9 mouse cellular contexts compared by ENCODE assay signal in genomic region chr8:13531602-13532171, GRCm38 (mm10). TPM values are rescaled to one million over a fixed set of nuclear protein-coding genes. Genes with fewer than 3 reads are reported as not detected.
DNase-seq lines count a peak whose midpoint lies in the region; ATAC-seq lines count a peak whose summit lies in the region.
"Had no signal": no experiment of that assay in that cellular context is flagged by ENCODE, and none has a peak within 500 bp of the region (broad histone marks: within the 10 kb centered on the region; RNA-seq: fewer than 3 reads in every experiment).

No protein-coding gene starts in this region.

- no peak for ATAC-seq in embryonic facial prominence, embryonic 15.5 days (ENCODE audit: insufficient number of reproducible peaks, low FRiP score, low TSS enrichment, low read depth)
- ATAC-seq in kidney, embryonic 14.5 days (ENCODE audit: low FRiP score, low TSS enrichment), result no peak
- ATAC-seq in intestine, embryonic 15.5 days, result peak; percentile 21; the same call in 1 of the 2 replicates

- no peaks in the 10 kb centered on the region for H3K9me3 ChIP-seq in embryonic facial prominence, embryonic 15.5 days (replicated peaks)
- peaks cover 6% of the 10 kb centered on the region; the same call in 1 of the 2 replicates for H3K9me3 ChIP-seq in embryonic facial prominence, embryonic 10.5 days
- H3K9me3 ChIP-seq in kidney, embryonic 14.5 days (ENCODE audit: control insufficient read depth, low read length), result no peaks in the 10 kb centered on the region
- peaks cover 5% of the 10 kb centered on the region; the same call in 1 of the 2 replicates for H3K9me3 ChIP-seq in intestine, embryonic 15.5 days

- peaks cover 32% of the 10 kb centered on the region for H3K4me1 ChIP-seq in embryonic facial prominence, embryonic 15.5 days
- peaks cover 8% of the 10 kb centered on the region for H3K4me1 ChIP-seq in embryonic facial prominence, embryonic 10.5 days
- H3K4me1 ChIP-seq in kidney, embryonic 14.5 days (ENCODE audit: control insufficient read depth, insufficient read depth, low read length), result peaks cover 26% of the 10 kb centered on the region
- peaks cover 28% of the 10 kb centered on the region for H3K4me1 ChIP-seq in intestine, embryonic 15.5 days (replicated peaks)

- no peak overlapping the region for H3K4me3 ChIP-seq in embryonic facial prominence, embryonic 15.5 days (replicated peaks)
- H3K4me3 ChIP-seq in embryonic facial prominence, embryonic 10.5 days, result no peak overlapping the region
- no peak overlapping the region for H3K4me3 ChIP-seq in kidney, embryonic 14.5 days (ENCODE audit: low read length)
- no peak overlapping the region for H3K4me3 ChIP-seq in intestine, embryonic 15.5 days (replicated peaks)

- H3K27ac ChIP-seq in embryonic facial prominence, embryonic 15.5 days (replicated peaks), result peak overlapping the region; percentile 19; the same call in 1 of the 2 replicates
- H3K27ac ChIP-seq in embryonic facial prominence, embryonic 10.5 days (replicated peaks), result no peak overlapping the region
- peak overlapping the region; percentile 44 for H3K27ac ChIP-seq in kidney, embryonic 14.5 days (ENCODE audit: low read depth, low read length)
- H3K27ac ChIP-seq in intestine, embryonic 15.5 days, result peak overlapping the region; percentile 68

- H3K27me3 ChIP-seq in embryonic facial prominence, embryonic 15.5 days, result no peaks in the 10 kb centered on the region
- H3K27me3 ChIP-seq in embryonic facial prominence, embryonic 10.5 days (replicated peaks; ENCODE audit: low read depth, poor library complexity, severe bottlenecking), result no peaks in the 10 kb centered on the region
- no peaks in the 10 kb centered on the region for H3K27me3 ChIP-seq in kidney, embryonic 14.5 days (ENCODE audit: control insufficient read depth, insufficient read depth, low read length)
- H3K27me3 ChIP-seq in intestine, embryonic 15.5 days (replicated peaks), result no peaks in the 10 kb centered on the region

- no peaks in the 10 kb centered on the region for H3K36me3 ChIP-seq in embryonic facial prominence, embryonic 15.5 days
- no peaks in the 10 kb centered on the region for H3K36me3 ChIP-seq in embryonic facial prominence, embryonic 10.5 days (replicated peaks)
- H3K36me3 ChIP-seq in kidney, embryonic 14.5 days (ENCODE audit: control insufficient read depth, insufficient read depth, low read length), result no peaks in the 10 kb centered on the region
- no peaks in the 10 kb centered on the region for H3K36me3 ChIP-seq in intestine, embryonic 15.5 days

- WGBS in embryonic facial prominence, embryonic 15.5 days, result 57% methylated on average over 9 of the region's 9 CpGs
- 82% methylated on average over 9 of the region's 9 CpGs for WGBS in embryonic facial prominence, embryonic 10.5 days
- WGBS in kidney, embryonic 14.5 days, result 56% methylated on average over 9 of the region's 9 CpGs
- WGBS in intestine, embryonic 15.5 days, result 42% methylated on average over 9 of the region's 9 CpGs

- H3K9ac ChIP-seq in embryonic facial prominence, embryonic 15.5 days, result no peak overlapping the region
- H3K9ac ChIP-seq in kidney, embryonic 14.5 days (ENCODE audit: low read depth, low read length), result no peak overlapping the region
- H3K9ac ChIP-seq in intestine, embryonic 15.5 days, result no peak overlapping the region

- H3K4me2 ChIP-seq in embryonic facial prominence, embryonic 15.5 days (replicated peaks), result no peak overlapping the region
- H3K4me2 ChIP-seq in kidney, embryonic 14.5 days (replicated peaks; ENCODE audit: low read depth, low read length), result no peak overlapping the region
- no peak overlapping the region for H3K4me2 ChIP-seq in intestine, embryonic 15.5 days (replicated peaks)

- DNase-seq in embryonic facial prominence, embryonic 10.5 days (ENCODE audit: low spot score), result no peak
- DNase-seq in kidney, postnatal 14 days, result no peak
- DNase-seq in 416B (ENCODE audit: low read depth), result peak; percentile 39
- no peak for DNase-seq in B cell, adult 2 months
- DNase-seq in layer of hippocampus, adult 18-20 months (ENCODE audit: low spot score in 2 of 2), result no peak

RNA-seq across cellular contexts. Expression of gene 1700029H14Rik, which starts 30.6 kb away (rescaled TPM):
- polyA plus RNA-seq in embryonic facial prominence, embryonic 15.5 days (2015; fragmentation: Nextera tagmentation; extraction: Ambion mirVana), result not detected in 2 replicates
- not detected in 2 replicates for polyA plus RNA-seq in embryonic facial prominence, embryonic 10.5 days (2016; fragmentation: Nextera tagmentation; extraction: Ambion mirVana)
- polyA plus RNA-seq in kidney, embryonic 14.5 days (2014; fragmentation: Nextera tagmentation; extraction: Ambion mirVana), result not detected in 2 replicates
- not detected in 2 replicates for polyA plus RNA-seq in intestine, embryonic 15.5 days (2015; fragmentation: Nextera tagmentation; extraction: Ambion mirVana)
- not detected for total RNA-seq in layer of hippocampus, adult 18-20 months (2021)
- polyA plus RNA-seq: midbrain, embryonic 16.5 days had no signal

RNA-seq across cellular contexts. Expression of gene Gas6, which starts 37.4 kb away (rescaled TPM):
- polyA plus RNA-seq in embryonic facial prominence, embryonic 15.5 days (2015; fragmentation: Nextera tagmentation; extraction: Ambion mirVana), result 51.4 and 61.1 TPM in 2 replicates
- polyA plus RNA-seq in embryonic facial prominence, embryonic 10.5 days (2016; fragmentation: Nextera tagmentation; extraction: Ambion mirVana), result 7.8 and 8.2 TPM in 2 replicates
- 12.0 and 18.7 TPM in 2 replicates for polyA plus RNA-seq in kidney, embryonic 14.5 days (2014; fragmentation: Nextera tagmentation; extraction: Ambion mirVana)
- 50.9 and 57.8 TPM in 2 replicates for polyA plus RNA-seq in intestine, embryonic 15.5 days (2015; fragmentation: Nextera tagmentation; extraction: Ambion mirVana)
- 10 to 100 TPM; 84.0 to 95.1 TPM for total RNA-seq in layer of hippocampus, adult 18-20 months (2021)
